Mouse (Mus musculus): Measurements from ENCODE around the gene Dclre1a.

GRCm38 (mm10) chr19:56584288-56584687 lies 36.3 kb upstream of the Dclre1a start:
- TF ChIP-seq CTCF (IDR thresholded peaks at IDR 0.05; ENCODE audit: control insufficient read depth, insufficient read depth, insufficient replicate concordance, low read depth, low read length): no peak
- no peak for TF ChIP-seq POLR2A (IDR thresholded peaks at IDR 0.05; ENCODE audit: control insufficient read depth, low read depth, low read length)

Measured in testis, adult 2 months (tissue).